Mouse (Mus musculus) R1 (cell line): ENCODE measurements around the gene Gm29289.
"Not testable (repeated sequence)": the region's sequence is repeated elsewhere in the genome, so short reads cannot be mapped to it uniquely, and the experiment has no call there.

Experiments used
- DNase-seq: peaks from one replicate; pipeline ENCODE4 v3.0.0-alpha.2; 2018; ENCODE audit warnings: low read depth, low spot score

Gm29289 gene

GRCm38 (mm10) chrY:2932282-2932681, at the start of gene Gm29289:
Gm29289 (plus strand) TSS chrY:2932582.
- DNase-seq: not testable (repeated sequence)

- not testable (repeated sequence) for DNase-seq
These were observed 31.7 kb upstream of the Gm29289 start, which contains the start of gene Gm10352 for GRCm38 (mm10) chrY:2900689-2901088. Gm10352 (plus strand) TSS chrY:2900989.
